Mouse (Mus musculus): Measurements from ENCODE around the gene Pnpla1.
A peak's percentile ranks its signal among the peaks of the same experiment; 100 is the strongest.
"Not testable (repeated sequence)": the region's sequence is repeated elsewhere in the genome, so short reads cannot be mapped to it uniquely, and the experiment has no call there.

The Pnpla1 gene

GRCm38 (mm10) chr17:28858205-28858604 is at the start of gene Pnpla1:
Pnpla1 (plus strand) TSS chr17:28858411.
- DNase-seq (ENCODE audit: low spot score in 2 of 2): no peak

GRCm38 (mm10) chr17:28808714-28809113 is 49.5 kb upstream of the Pnpla1 start:
- DNase-seq (ENCODE audit: low spot score in 2 of 2): peak in 1 of 2 experiments; percentile 23

GRCm38 (mm10) chr17:28809175-28809831 is 48.9 kb upstream of the Pnpla1 start:
- DNase-seq (ENCODE audit: low spot score in 2 of 2): peak in 1 of 2 experiments; percentile 63

GRCm38 (mm10) chr17:28812345-28812744 is 45.9 kb upstream of the Pnpla1 start:
- DNase-seq (ENCODE audit: low spot score in 2 of 2): peak in 1 of 2 experiments; percentile 8

- DNase-seq (ENCODE audit: low spot score in 2 of 2): no peak
These were observed 43.6 kb upstream of the Pnpla1 start for GRCm38 (mm10) chr17:28814529-28815097.

- DNase-seq (ENCODE audit: low spot score in 2 of 2): peak in 1 of 2 experiments; percentile 5
These were observed 42.7 kb upstream of the Pnpla1 start for GRCm38 (mm10) chr17:28815384-28816004.

- not testable (repeated sequence) for DNase-seq (ENCODE audit: low spot score in 2 of 2)
These were observed 41.9 kb upstream of the Pnpla1 start for GRCm38 (mm10) chr17:28816326-28816725.

GRCm38 (mm10) chr17:28816875-28817811 is 41.1 kb upstream of the Pnpla1 start:
- DNase-seq (ENCODE audit: low spot score in 2 of 2): no peak

GRCm38 (mm10) chr17:28820189-28820588 is 38.0 kb upstream of the Pnpla1 start:
- no peak for DNase-seq (ENCODE audit: low spot score in 2 of 2)

- peak; percentile 76 to 84 for DNase-seq (ENCODE audit: low spot score in 2 of 2)
These were observed 35.0 kb upstream of the Pnpla1 start for GRCm38 (mm10) chr17:28823004-28823745.

GRCm38 (mm10) chr17:28823749-28824148 is 34.5 kb upstream of the Pnpla1 start:
- no peak for DNase-seq (ENCODE audit: low spot score in 2 of 2)

- DNase-seq (ENCODE audit: low spot score in 2 of 2): peak in 1 of 2 experiments; percentile 55
These were observed 33.3 kb upstream of the Pnpla1 start for GRCm38 (mm10) chr17:28824896-28825295.

- no peak for DNase-seq (ENCODE audit: low spot score in 2 of 2)
These were observed 32.7 kb upstream of the Pnpla1 start for GRCm38 (mm10) chr17:28825359-28826041.

GRCm38 (mm10) chr17:28827665-28828231 is 30.5 kb upstream of the Pnpla1 start:
- DNase-seq (ENCODE audit: low spot score in 2 of 2): no peak

GRCm38 (mm10) chr17:28829120-28829519 is 29.1 kb upstream of the Pnpla1 start:
- peak; percentile 59 to 82 for DNase-seq (ENCODE audit: low spot score in 2 of 2)

- DNase-seq (ENCODE audit: low spot score in 2 of 2): no peak
These were observed 27.1 kb upstream of the Pnpla1 start for GRCm38 (mm10) chr17:28831065-28831464.

- DNase-seq (ENCODE audit: low spot score in 2 of 2): peak in 1 of 2 experiments; percentile 58
These were observed 26.2 kb upstream of the Pnpla1 start for GRCm38 (mm10) chr17:28832040-28832439.

GRCm38 (mm10) chr17:28832875-28833274 is 25.3 kb upstream of the Pnpla1 start:
- peak in 1 of 2 experiments; percentile 58 for DNase-seq (ENCODE audit: low spot score in 2 of 2)

- peak in 1 of 2 experiments; percentile 55 for DNase-seq (ENCODE audit: low spot score in 2 of 2)
These were observed 23.5 kb upstream of the Pnpla1 start for GRCm38 (mm10) chr17:28834676-28835075.

- DNase-seq (ENCODE audit: low spot score in 2 of 2): peak in 1 of 2 experiments; percentile 19
These were observed 20.4 kb upstream of the Pnpla1 start for GRCm38 (mm10) chr17:28837840-28838239.
